Mouse (Mus musculus) urinary bladder, postnatal 0 days (tissue): ENCODE data around the gene Sowahc. TPM values are rescaled to one million over a fixed set of nuclear protein-coding genes. Genes with fewer than 3 reads are reported as not detected.

Experiments
- polyA plus RNA-seq: library from polyadenylated mRNA; unstranded; fragments of >200 nt; fragmentation: Nextera tagmentation; extraction: Ambion mirVana; gene quantifications from 2 replicates; pipeline ENCODE4 v1.2.1, GENCODE M21; 2015

Gene Sowahc
- 6.1 and 6.2 TPM in 2 replicates for polyA plus RNA-seq

GRCm38 (mm10) chr10:59221473-59222270, at the start of gene Sowahc, which contains the start of gene Sept10:
Sowahc (plus strand) TSS chr10:59221953.
Sept10 (minus strand) TSS chr10:59221847.

Other genes with a start within 250 kb of the Sowahc start
- gene Sept10, start 106 bp upstream of the Sowahc start, polyA plus RNA-seq = 29.5 and 35.6 TPM in 2 replicates
- gene P4ha1, start 101.3 kb downstream of the Sowahc start, polyA plus RNA-seq = 47.9 and 62.9 TPM in 2 replicates
- 11.4 TPM in 1 of 2 replicates, not detected in the other for gene Gm10273, start 173.7 kb downstream of the Sowahc start, polyA plus RNA-seq
- 0.23 and 0.62 TPM in 2 replicates for gene Pla2g12b, start 181.7 kb downstream of the Sowahc start, polyA plus RNA-seq
- 0.46 and 0.73 TPM in 2 replicates for gene Oit3, start 219.8 kb downstream of the Sowahc start, polyA plus RNA-seq